Mouse (Mus musculus): ENCODE measurements at regions not wholly inside any gene's neighbourhood (a gene's known extent, or its start where the extent isn't known, plus 50 kb on each side); places are given as distances from the start of the nearest gene placed in this dataset.

DNA sequence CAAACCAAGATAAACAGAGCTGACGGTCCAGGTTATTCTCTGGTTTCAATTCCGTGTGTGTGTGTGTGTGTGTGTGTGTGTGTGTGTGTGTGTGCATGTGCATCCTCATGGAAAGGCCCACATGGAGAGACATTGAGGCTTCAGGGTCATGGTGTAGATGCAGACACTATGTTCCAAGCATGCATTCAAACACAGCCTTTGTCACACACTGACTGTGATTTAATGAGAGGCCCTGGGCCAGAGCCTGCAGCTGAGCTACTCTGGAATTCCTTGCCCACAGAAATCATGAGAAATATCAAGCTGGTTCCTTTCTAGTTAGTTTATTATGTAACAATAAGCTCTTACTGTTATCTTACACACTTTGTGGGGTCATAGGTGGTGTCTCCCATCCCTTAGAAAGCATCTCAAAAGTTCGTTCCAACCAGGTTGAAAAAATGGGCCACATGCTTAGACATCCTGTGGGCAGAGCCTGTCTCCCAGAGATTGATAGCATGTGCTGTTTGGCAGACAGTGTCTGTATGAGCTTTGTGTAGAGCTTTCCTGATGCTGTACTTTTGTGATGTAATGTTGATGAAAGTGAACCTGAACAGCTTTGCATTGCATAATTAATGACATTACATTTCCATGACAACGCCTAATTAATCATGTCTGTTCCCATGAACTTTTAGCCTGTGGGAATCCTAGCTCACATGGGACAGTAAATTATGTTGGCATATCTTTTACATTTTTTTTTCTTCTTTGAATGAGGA, 62.8 kb upstream of the Tpm1 start:
- TF ChIP-seq POLR2A (IDR thresholded peaks at IDR 0.05; ENCODE audit: extremely low read depth, insufficient read depth, low read length) (no peak), CTCF (IDR thresholded peaks at IDR 0.05; ENCODE audit: extremely low read depth, insufficient read depth, low read length) (no peak)

Measured in cortical plate, adult 2 months (tissue).